Mouse (Mus musculus) heart, postnatal 14 days (tissue): ENCODE data around the gene Cbx5. TPM values are rescaled to one million over a fixed set of nuclear protein-coding genes. Genes with fewer than 3 reads are reported as not detected.
"Not testable (repeated sequence)": the region's sequence is repeated elsewhere in the genome, so short reads cannot be mapped to it uniquely, and the experiment has no call there.

ENCODE experiments used
- DNase-seq, 2 experiments: peaks; one replicate each; pipeline ENCODE4 v3.0.0; 2021 to 2022
- intact Hi-C: fragments of 180-260 bp; cut with DNase I; formaldehyde crosslinking; loops from one replicate; pipeline ENCODE4 v1.15.1; 2025
- long read RNA-seq, 2 experiments: library from polyadenylated mRNA; stranded (forward); transcript quantifications; one replicate each; pipeline ENCODE4 v2.0.0; 2021
- total RNA-seq, 2 experiments: library from RNA; stranded (reverse); gene quantifications; 2 replicates each; pipeline ENCODE4 v1.2.3; 2021

Gene Cbx5
- 10 to 100 TPM; 54.6 to 65.4 TPM for total RNA-seq
- long read RNA-seq, experiment 1, full-length matches to known transcripts, result 17 of 29 reads
- long read RNA-seq, experiment 1, partial matches to known transcripts, result 5 of 29 reads
- long read RNA-seq, experiment 1, other reads (novel, unspliced or antisense), result 7 of 29 reads
- long read RNA-seq, experiment 2, full-length matches to known transcripts, result 9 of 30 reads
- long read RNA-seq, experiment 2, partial matches to known transcripts, result 9 of 30 reads
- long read RNA-seq, experiment 2, other reads (novel, unspliced or antisense), result 12 of 30 reads

DNA sequence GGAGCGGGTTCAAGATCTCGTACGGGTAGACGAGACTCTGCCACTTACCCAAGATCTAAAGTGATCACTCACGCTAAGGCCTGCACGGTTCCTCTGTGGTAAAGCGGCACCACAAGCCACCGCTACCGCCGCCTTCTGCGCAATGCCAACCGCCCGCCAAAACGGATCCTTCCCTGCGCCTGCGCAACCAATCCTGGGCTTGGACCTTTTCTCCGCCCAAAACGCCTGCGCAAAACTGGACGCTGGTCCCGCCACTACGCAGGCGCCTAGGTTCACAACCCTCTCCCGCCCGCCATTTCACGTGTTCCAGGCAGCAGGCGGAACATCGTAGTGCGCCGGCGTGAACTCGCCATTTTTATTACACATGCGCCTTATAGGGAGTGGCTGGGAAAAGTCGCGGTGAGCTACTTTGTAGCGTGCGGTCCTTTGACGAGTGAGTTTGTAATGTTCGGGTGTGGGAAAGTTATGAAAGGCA lies at the start of gene Cbx5:
Gene Cbx5 (minus strand): TSS at position 132 of the 475 bp plus-strand sequence.
- peak; percentile 97 for DNase-seq
- intact Hi-C loops, result loop anchor here (1.0 to 5.0 kb wide), 2 partner anchors 24 to 42 kb away; no protein-coding TSS in a partner anchor

DNA sequence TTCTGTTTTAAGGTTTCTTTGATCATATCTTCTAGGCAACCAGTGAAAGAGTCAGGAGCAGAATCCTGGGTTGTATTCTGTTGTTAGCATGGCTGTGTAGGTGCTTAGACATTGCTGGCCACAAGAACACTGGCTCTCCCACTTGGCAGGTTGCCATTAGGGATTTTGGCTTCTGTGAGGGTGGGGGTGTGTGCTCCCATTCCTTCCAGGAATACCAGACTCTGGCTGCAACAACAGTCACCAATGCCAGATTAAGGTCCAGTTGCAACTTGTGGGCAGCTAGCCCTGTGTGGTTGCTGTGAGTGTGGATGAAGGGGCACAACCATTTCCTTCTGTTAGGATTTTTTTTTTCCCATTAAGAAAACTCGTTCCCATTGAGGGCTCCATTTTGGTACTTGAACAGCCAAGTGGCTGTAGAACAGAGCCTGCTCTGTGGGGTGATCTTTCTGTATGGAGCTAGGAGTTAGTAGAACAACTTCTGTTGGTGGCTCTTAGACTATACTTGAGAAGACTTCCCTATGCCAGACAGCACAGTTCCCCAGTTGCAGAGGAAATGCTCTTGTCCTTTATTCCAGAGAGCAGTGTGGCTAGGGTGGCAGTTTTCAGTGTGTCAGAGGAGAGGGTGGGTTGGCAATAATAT lies 46.3 kb upstream of the Cbx5 start:
- intact Hi-C loops, result loop anchor here (2.0 kb wide), 1 partner anchor 21 kb away; no protein-coding TSS in a partner anchor
- peak; percentile 62 to 77 for DNase-seq

DNA sequence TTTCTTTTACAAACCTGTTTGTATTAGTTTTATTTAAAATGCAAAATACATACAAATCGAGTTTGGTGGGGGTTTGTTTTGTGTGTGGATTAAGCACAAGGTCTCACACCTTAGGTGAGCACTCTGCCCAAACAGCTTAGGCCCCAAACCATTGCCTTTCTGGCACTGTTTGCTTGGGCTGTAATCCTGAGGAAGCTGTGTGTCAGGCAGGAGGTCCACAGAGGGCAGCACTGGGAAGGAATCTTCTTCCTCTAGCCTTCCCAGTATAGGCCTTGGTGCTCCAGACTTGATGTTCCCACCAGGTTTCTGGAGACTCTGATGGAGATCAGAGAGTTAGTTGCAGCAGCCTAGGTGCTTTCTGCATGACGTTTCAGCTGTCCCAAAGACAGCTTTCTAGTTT lies 45.0 kb upstream of the Cbx5 start:
- DNase-seq, result no peak
- intact Hi-C loops, result loop anchor here (2.0 kb wide), 1 partner anchor 22 kb away; no protein-coding TSS in a partner anchor

DNA sequence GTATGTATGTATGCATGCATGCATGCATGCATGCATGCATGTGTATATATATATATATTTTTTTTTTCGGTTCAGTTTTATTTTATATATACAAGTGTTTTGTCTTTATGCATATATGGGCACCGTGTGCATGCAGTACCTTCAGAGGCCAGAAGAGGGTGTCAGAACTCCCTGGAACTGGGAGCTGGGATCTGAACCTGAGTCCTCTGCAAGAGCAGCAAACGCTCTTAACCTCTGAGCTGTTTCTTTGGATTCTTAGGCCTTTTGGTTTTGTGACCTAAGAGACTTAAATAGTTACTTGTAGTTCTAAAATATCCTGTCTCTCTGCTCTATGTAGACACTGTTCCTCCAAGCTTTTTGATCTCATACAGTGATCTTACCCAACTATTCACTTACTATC lies 44.5 kb upstream of the Cbx5 start:
- intact Hi-C loops, result loop anchor here (2.0 kb wide), 1 partner anchor 23 kb away; no protein-coding TSS in a partner anchor
- DNase-seq, result peak; percentile 45 to 68

DNA sequence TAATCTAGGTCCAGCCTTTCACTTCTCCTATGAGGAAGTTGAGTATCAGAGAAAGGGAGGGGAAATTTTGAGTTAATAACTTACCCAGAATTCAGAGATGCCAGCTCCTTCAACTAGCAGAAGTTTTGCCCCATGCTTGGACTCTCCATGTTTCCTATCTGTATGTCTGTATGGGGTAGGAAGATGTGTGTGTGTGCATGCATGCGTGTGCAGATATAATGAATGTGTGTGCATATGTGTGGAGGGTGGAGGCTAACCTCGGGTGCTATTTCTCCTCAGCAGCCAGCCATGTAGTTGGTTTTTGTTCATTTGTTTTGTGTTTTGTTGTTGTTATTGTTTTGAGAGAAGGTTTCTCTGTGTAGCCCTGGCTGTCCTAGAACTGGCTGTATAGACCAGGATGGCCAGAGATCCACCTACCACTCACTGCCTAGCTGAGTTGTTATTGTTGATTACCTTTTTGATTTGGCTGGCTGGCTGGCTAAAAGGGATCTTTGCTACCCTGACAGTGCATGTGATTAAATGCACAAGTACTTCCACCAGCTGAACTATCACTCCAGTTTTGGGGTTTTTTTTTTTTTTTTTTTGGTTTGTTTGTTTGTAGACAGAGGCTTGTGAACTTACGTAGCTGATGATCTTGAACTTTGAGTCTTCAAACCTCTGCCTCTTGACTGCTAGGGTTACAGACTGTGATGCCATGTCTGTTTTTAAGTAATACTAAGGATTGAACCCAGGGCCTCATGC lies 42.0 kb upstream of the Cbx5 start:
- DNase-seq, result no peak
- intact Hi-C loops, result no loop called here

DNA sequence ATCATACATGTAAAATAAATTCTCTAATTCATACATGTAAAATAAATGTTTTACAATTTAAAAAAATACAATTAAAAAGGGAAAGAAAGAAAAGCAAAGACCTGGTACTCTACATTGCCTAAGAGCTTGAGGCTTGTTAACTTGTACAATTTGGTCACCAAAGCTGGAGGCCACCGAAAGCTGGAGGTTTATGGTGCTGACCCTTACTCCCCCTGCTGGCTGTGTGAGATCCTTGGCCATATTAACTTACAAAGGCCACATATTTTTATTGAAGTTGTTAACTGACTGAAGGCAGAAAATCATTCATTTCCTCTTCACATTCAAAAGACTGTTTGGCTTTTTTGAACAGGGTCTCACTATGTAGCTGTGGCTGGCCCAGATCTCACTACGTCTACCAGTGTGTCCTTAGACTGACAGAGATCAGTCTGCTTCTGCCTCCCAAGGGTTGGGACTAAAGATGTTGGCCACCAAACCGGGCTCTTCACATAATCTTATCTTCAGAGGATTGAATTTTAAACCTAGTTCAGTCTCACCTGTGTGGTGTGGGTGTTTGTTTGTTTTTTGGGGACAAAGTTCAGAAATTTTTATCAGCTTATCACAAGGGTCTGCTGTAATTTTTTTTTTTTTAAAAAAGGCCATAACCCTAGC lies 41.3 kb upstream of the Cbx5 start:
- intact Hi-C loops, result no loop called here
- DNase-seq, result no peak

DNA sequence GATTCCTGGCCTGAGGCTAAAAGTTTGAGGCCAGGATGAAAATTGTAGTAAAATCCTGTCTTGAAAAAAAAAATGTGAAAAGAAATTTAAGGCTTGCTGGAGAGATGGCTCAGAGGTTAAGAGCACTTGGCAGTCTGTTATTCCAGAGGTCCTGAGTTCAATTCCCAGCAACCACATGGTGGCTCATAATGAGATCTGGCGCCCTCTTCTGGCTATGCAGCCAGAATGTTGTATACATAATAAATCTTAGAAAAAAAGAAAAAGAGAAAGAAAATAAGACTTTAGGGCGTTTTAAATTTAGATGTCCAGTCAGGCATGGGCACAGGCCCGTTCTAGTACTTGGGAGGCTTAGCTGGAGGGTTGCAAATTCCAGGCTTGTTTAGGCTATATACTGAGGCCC lies 40.1 kb upstream of the Cbx5 start:
- DNase-seq, result peak in 1 of 2 experiments; percentile 51
- intact Hi-C loops, result no loop called here

DNA sequence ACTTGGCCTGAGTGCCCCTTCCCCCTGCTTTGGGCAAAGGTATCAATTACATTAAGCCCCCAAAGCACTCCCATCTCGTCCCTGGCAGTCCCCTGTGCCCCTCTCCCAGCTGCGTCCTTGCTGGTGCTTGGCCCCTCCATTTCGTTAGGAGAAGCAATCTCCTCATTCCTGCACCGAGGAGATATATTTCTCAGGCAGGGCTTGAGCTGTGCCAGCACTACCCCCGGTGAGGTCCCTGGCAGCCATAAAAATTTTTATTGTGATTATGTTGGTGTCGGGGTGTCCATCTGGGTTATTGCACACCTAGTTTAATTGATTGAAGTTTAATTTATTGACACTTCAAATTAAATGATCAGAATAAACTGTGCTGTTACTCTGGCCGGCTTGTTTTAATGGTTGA lies 38.3 kb upstream of the Cbx5 start:
- DNase-seq, result no peak
- intact Hi-C loops, result loop anchor here (2.0 kb wide), 1 partner anchor 93 kb away; no protein-coding TSS in a partner anchor

DNA sequence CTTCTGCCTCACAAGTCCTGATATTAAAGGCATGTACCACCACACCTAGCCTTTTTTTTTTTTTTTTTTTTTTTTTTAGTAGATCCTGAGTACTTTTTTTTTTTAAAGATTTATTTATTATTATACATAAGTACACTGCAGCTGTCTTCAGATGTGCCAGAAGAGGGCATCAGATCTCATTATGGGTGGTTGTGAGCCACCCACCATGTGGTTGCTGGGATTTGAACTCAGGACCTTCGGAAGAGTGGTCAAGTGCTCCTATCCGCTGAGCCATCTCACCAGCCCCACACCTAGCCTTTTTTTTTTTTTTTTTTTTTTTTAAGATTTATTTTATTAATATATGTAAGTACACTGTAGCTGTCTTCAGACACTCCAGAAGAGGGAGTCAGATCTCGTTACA lies 36.3 kb upstream of the Cbx5 start:
- DNase-seq, result not testable (repeated sequence)
- intact Hi-C loops, result loop anchor here (2.0 kb wide), 2 partner anchors 29 to 91 kb away; no protein-coding TSS in a partner anchor

DNA sequence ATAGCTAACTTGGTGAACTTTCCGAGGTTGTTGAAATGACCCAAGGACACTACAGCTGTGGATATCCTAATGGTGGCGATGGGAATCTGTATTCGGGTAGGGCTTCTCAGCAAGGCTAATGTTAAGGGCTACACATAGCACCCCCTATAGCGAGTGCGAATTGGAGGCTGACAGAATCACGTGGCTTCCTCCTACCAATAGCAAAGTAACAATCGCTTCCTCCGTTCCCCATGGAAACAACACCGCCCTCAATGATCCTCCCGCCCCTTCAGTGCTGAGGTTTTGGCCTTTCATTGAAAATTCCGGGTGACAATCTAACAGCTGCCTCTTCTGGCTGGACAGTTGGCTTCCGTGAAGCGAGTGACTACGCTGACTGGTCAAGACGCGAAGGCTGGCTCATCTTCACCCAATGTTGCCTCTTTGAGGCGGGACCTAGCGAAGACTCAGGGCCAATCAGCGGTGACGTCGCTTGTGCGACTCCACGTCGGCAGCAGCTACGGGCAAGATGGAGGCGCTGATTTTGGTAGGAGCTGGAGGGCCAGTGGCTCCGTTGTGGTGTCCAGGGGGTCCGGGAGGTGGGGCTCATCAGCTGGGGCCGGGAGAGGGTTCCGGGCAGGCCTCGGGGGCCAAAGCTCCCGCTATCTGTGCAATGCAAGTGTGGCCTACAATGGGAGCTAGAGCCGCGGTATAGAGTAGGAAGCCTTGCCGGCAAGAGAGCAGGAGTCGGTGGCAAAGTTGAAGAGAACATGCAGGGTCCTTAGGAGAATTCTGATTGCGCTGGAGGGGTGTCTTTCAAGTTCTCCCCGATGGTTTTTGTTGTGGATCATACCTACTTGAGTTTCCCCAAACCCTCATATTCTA lies 33.0 kb upstream of the Cbx5 start, which contains the start of gene Copz1:
Gene Copz1 (plus strand): TSS at position 296 of the 861 bp plus-strand sequence.
- intact Hi-C loops, result loop anchor here (5.0 kb wide), 1 partner anchor 35 kb away; no protein-coding TSS in a partner anchor

DNA sequence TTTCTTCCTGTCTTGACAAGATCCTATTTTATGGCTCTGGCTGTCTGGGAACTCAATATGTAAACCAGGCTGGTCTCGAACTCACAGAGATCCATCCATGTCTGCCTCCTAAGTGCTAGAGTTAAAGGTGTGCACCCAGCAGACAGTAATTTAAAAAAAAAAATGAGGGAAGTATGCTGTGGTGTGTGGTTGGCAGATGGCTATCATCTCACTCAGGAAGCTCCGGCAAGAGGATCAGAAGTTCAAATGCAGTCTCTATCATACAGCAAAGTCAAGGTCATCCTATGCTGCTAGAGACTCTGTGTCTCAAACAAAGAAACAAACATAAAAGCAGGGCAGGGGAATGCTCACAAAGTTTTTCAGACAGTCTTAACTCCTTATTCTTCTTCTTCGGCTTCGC lies 29.3 kb upstream of the Cbx5 start:
- no peak for DNase-seq
- intact Hi-C loops, result no loop called here

More for the DNA sequence above, 33.0 kb upstream of the Cbx5 start, which contains the start of gene Copz1:
- peak; percentile 92 to 94 for DNase-seq

DNA sequence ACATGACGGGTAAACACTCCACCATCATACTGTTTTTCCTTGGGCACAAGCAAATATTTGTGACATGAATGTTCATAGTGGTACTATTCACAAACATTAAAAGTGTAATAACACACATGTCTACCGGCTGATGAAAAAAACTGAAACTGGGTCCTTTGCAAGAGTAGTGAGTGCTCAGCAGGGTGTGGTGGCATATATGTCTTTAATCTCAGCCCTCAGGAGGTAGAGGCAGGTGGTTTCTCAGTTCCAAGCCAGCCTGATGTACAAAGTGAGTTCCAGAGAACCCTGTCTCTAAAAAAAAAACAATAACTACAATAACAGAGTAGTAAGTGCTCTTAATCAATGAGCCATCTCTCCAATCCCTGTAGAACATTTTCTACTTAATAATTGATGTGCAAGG lies 25.2 kb upstream of the Cbx5 start:
- intact Hi-C loops, result no loop called here
- DNase-seq, result no peak

DNA sequence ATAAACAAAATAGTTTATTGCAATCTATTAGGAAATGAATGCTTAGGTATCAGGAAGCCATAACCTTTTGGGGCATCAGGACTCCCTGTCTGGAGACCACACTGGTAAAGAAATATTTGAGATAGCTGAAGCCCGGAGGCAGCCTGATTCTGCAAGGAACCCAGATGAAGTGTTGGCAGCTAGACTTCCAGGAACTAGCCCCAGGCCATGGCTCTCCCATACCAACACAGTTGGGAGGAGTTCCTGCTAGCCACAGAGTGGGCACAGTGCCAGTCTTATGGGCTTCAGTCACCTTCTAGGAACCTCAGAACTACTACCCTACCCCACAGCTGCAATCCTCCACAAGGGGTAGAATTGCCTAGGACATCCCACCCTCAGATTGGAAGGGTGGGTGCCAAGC lies 20.4 kb upstream of the Cbx5 start:
- intact Hi-C loops, result no loop called here
- no peak for DNase-seq

DNA sequence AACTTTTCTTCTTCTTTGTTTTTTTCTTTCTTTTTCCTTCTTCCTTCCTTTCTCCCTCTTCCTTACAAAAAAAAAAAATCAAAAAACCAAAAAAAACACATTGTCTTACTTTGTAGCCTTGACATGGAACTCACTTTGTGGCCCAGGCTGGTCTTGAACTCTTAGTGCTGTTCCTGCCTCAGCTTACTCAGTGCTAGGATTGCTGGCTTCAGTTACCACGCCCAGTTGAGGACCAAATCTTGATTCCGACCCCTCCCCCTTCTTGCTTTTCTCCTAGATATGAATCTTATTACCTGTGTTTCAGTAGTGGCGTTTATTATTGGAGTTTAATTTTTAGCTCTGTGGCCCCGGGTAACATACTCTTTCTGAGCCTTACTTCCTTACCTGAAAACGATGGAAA lies 19.5 kb upstream of the Cbx5 start:
- intact Hi-C loops, result no loop called here

DNA sequence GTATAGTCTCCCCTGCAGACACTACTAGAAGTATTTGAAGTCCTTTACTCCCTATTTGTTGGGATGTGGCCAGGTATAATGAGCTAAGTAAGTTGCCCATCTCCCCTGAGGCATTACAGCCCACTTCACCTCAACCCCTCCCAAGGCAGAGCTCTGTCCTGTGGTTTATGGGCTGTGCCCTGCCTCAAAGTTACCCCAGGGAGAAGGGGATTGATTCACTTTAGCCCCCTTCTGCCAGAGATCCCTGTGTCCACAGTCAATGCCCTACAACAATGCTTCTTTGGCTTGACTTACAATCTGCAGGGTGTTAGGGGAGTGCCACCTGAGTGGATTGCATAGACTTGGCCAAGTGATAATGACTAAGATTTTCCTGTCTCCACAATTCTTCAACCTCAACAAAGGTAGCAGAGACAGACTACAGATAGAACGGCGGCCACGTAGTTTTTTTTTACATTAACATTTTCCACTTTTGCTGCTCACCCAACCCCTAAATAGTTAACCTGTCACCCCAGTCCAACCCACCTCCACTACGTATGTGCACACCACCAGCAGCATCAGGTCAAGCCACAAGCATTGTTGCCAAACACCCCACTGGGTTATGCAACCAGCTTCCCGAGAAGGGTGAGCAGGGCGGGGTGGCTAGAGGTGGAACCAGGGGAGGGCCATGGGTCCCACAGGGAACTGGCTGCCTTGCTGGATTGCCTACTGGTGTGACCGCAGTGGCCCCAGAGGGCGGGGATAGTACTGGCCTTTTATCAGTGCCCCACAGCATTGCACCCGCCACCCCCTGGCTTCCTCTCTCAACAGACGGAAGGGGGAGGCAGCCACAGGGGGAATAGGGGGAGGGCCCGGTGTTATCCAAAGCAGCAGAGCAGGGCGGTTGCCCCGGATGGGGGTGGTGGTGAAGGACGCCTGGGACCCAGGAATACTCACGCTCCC lies 18.4 kb upstream of the Cbx5 start, which contains the start of gene Nfe2:
Gene Nfe2 (minus strand): TSS at position 614 of the 939 bp plus-strand sequence.
- intact Hi-C loops, result no loop called here
- DNase-seq, result peak; percentile 67 to 69

More for the DNA sequence above, 19.5 kb upstream of the Cbx5 start:
- DNase-seq, result no peak

DNA sequence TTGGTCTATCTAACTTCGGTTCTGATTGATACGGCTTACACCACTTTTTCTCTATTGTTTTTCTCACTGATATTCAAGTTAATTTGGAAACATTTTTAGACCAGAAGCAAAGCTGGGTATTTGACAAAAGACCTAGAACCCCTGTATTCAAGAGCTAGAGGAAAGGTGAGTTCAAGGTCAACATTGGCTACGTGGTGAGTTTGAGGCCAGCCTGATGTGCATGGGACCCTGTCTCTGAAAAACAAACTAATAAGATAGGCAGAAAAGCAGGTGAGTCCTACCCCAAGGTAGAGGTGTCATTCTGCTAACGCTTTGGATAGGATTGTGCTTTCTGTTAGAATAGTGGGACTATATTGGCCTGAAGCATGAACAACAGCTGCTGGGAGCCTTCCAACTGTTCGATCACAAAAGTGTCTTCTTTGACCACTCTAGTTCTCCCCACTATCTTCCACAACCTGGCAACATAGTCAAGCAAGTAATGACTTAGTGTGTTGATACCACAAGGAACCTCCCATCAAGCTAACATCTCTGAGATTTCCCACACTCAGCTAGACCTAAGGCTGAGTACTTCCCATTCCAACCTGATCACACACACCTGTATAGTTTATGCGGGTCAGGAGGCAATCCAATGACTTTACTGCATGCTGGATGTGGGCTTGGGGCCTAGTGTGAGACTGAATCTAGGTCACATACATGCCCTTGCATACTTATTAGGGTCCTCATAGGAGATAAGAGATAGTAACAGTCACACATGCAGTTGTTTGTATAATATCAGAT lies 16.8 kb upstream of the Cbx5 start:
- DNase-seq, result no peak
- intact Hi-C loops, result no loop called here

DNA sequence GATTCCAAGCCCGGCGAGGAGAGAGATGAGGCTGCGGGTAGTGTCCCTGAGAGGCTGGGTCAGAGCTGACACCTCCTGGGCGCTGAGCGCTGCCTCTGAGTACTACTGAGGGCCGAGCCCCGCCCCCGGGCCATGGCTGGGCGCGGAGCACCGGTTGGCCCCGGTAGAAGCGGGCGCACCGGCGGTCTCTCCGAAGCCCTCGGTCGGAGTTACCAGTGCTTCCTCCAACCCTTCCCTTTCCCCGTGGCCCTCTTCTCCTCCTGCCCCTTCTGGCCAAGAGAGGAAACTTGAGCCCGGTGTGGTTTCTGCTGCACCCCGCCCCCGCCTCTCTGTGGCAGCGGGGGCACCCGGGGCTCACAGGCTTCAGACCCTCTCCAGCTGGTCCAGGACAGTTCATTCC lies 15.6 kb upstream of the Cbx5 start:
- intact Hi-C loops, result no loop called here
- DNase-seq, result peak; percentile 31 to 41
